Mouse (Mus musculus) spleen, adult 12 weeks (tissue): Measurements from ENCODE around the gene Lrrc75b.

ENCODE experiments used
- DNase-seq: peaks from one replicate; pipeline ENCODE4 v3.0.0; 2022; ENCODE audit warnings: low spot score

The Lrrc75b gene

DNA sequence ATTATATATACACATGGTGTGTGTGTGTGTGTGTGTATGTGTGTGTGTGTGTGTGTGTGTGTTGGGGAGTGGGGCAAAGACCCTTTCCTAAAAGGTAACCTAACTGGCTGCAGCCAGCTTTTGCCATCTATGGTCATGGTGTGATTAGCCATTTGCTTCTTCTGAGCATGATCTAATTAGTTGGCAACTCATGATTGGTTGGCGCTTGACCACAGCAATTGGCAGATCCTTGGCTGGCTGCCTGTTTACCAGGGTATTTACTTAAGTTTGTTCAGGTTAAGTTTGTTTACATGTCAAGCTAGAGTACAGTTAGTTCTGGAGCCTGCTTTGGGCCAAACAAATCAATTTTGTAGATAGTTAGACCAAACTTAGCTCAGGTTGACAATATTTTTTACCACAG is 58.5 kb downstream of the Lrrc75b start:
- no peak for DNase-seq

DNA sequence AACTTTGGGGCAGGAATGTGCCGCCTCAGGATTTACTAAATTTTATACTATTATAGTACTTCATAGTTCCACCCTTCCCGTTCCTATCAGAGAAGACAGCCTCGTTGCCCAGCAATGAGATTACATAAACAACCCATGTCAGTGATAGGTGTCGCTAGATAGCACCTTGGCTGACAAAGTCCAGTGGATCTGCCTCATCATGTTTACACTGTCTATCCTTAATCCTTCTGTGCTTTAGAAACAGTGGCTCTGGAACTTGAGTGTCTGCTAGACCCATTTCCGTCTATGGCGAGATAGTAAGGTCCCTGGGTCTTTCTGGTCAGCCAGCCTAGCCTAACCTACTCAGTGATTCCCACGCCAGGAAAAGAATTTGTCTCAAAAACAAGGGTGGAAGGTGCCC is 59.8 kb downstream of the Lrrc75b start:
- DNase-seq: no peak
